Mouse (Mus musculus): Measurements from ENCODE around the gene Cldn11. TPM values are rescaled to one million over a fixed set of nuclear protein-coding genes. Genes with fewer than 3 reads are reported as not detected.

Gene Cldn11
- total RNA-seq, 2 experiments from 2014 or later, result 0.95 to 2.0 TPM

- no peak for DNase-seq
These were observed 10.3 kb downstream of the Cldn11 start for GRCm38 (mm10) chr3:31160046-31160445.

DNA sequence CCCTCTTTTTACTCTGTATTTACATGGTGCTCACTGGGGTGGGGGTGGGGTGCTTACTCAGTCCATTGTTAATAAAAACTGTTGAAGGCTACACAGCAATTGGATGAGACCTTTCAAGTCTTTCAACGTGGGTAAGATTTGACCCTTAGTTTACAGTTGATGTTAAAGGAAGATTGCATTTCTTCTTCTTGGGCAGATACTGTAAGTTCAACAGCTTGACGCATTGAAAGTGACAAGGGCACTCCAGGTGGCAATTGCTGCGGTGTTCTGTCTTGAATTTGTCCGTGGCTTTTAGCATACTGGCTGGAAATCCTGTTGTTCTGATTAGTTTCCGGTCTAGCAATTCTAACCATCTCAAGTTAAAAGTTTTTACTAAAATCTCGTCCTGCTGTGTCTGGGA is 11.6 kb downstream of the Cldn11 start:
- no peak for DNase-seq

DNA sequence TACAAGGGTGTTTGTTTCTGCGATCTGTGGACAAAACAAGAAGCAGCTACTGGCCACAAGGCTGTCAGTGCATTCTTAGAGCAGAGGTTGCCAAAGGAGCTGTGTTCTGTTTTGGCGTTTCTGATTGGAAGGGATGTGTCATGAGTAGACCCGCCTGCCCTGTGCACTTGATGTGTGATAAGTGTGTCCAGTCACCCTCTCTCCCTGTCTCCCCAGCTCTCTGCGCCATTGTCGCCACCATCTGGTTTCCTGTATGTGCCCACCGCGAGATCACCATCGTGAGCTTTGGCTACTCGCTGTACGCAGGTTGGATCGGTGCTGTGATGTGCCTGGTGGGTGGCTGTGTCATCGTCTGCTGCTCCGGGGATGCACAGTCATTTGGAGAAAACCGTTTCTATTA is 13.1 kb downstream of the Cldn11 start:
- DNase-seq, result no peak

- no peak for DNase-seq
These were observed 16.1 kb downstream of the Cldn11 start for GRCm38 (mm10) chr3:31165803-31166202.

DNA sequence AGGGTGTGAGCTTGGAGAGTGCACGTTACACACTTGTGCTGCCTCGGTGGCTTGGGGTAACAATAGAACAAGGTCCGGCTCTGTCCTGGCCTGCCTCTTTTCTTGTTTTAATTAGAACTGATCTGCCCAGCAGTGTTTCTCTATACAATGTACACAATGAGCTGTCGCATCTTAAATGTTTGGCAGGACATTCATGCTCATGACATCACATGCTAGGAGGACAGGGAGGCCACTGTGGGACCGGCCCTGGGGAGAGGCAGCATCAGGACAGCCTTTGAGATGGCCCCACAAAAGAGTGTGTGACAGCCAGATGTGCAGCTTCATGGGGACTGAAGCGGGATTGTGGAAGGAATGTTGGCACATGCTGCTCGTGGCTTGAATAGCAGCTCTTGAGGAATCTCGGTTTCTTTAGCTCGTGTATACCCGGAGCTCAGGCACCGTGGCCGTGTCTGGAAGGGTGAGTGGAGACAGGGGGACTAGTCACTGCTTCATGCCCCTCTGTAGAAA is 16.7 kb downstream of the Cldn11 start:
- DNase-seq, result no peak

- DNase-seq, result no peak
These were observed 40.6 kb downstream of the Cldn11 start for GRCm38 (mm10) chr3:31190342-31190741.

GRCm38 (mm10) chr3:31191402-31191801 is 41.7 kb downstream of the Cldn11 start:
- no peak for DNase-seq

DNA sequence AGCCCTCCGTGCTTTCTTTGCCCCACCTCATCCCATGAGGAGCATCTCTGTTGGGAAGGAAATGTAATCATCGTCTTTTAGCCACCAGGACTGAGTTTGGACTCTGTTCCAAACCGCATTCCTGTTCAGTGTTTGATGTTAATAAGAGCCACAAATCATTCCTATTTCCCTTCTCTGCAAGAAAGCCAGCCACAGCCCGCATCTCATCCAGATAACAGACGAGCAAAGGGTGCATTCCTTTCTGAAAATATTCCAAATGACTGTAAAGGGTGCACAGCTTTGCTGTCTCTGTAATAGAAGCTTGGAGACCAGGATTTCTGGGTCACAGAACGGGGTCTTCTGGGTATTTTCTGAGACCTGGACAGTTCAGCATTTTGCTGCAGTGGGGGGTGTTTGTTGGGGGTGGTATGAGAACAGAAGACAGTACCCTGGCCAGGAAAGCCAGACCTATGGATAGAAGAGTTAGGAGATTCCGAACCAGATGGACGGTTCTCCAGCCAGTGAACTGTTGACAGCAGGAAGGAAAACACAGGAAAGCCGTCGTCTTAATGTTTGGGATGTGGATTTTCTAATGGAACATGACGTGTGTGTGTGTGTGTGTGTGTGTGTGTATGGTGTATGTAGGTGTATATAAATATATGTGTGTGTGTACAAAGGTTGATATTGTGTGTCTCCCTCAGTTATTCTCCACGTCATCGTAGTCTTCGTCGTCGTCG is 49.6 kb downstream of the Cldn11 start:
- no peak for DNase-seq

GRCm38 (mm10) chr3:31203947-31204346 is 54.2 kb downstream of the Cldn11 start:
- no peak for DNase-seq

- no peak for DNase-seq
These were observed 55.4 kb downstream of the Cldn11 start for GRCm38 (mm10) chr3:31205167-31205566.

- no peak for DNase-seq
These were observed 58.3 kb downstream of the Cldn11 start for GRCm38 (mm10) chr3:31208046-31208445.

DNA sequence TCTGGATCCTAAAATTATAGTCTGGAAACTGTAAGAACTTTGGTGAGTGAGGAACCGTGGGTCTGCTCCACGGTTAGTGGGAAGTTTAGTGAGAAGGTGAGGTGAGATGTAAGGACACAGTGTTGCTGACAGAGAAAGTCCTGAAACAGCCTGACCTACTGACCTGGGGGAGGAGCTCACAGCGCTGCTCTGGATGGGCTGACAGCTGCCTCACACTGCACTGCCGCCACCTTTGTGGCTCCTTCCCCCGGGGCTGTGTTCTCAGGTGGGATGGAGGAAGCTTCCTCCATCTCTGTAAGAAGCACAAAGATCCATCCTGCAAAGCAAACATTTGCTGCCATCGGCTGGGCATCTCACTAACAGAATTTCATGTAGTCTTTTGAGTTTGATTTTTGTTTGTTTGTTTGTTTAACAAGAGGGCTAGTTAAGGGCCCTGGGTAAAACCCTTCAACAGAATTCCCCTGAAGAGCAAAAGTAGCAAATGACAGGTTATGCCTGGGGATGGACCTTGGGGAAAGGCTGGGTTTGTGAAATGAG is 58.8 kb downstream of the Cldn11 start:
- DNase-seq, result no peak

DNA sequence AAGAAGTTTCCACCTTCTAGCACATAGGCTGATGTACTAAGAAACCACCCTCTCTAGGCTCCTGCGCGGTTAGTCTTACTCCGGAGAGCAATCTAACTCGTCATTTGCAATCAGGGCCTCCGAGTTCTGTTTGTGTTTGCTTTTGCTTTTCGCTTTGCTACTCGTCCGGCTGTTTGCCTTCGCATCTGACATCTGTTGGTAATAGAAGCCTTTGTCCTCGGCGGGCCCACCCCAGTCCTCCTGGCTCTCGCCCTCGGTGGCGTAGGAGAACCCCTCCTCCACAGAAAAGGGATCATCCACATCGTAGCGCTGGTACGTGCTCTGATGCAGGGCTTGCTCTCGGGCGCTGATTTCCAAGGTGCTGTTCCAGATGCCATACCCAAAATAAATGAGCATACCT is 59.3 kb downstream of the Cldn11 start:
- peak; percentile 29 for DNase-seq

GRCm38 (mm10) chr3:31212205-31213038 is 62.7 kb downstream of the Cldn11 start:
- DNase-seq, result no peak

- no peak for DNase-seq
These were observed 64.1 kb downstream of the Cldn11 start for GRCm38 (mm10) chr3:31213802-31214201.

Other genes with a start within 250 kb of the Cldn11 start
- 10 to 100 TPM; 13.6 to 19.2 TPM for gene Phc3, start 180.5 kb upstream of the Cldn11 start, total RNA-seq (2021)
- 10 to 100 TPM; 12.5 to 19.6 TPM for gene Prkci, start 154.2 kb upstream of the Cldn11 start, total RNA-seq (2021)
- 10 to 100 TPM; 17.6 to 19.3 TPM for gene Skil, start 54.9 kb upstream of the Cldn11 start, total RNA-seq (2021)
- gene Slc7a14, start 160.5 kb downstream of the Cldn11 start, total RNA-seq (2021), result under 1 TPM; 0.07 to 0.14 TPM

Data from gastrocnemius, postnatal 10 days (tissue).